ENCODE assay signal across 8 mouse cellular contexts in the genomic region with DNA sequence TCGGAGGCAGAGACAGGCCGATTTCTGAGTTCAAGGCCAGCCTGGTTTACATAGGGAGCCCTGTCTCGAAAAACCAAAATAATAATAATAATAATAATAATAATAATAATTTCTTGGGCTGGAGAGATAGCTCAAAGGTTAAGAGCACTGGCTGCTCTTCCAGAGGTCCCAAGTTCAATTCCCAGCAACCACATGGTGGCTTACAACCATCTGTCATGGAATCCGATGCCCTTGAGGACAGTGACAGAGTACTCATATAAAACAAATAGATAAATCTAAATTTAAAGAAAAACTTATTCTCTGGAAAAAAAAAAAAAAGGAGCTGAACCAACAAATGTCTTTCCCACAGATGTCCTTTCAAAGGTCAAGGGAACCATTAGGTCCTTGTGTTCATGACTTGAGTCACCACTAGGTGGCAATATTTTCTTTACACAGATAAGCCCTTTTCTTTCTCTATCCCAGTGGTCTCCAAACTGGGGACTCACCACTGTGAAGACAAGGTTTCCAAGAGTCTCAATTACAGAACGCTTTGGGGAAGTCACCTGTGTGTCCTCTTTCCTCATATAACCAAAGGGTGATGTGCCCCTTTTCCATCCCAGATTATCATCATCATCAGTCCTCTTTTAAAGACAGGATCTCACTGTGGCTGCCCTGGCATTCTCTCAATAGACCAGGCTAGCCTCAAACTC.
DNase-seq lines count a peak whose midpoint lies in the region; ATAC-seq lines count a peak whose summit lies in the region.

No protein-coding gene starts in this region.

- peak; percentile 25 for DNase-seq in limb, embryonic 11.5 days (ENCODE audit: low spot score)
- DNase-seq in limb, embryonic 10.5 days (ENCODE audit: low spot score): no peak
- DNase-seq in Muller cell, postnatal 12 days (ENCODE audit: inconsistent ontology term): peak; percentile 29
- DNase-seq in embryo, embryonic 10 days (ENCODE audit: low spot score): peak; percentile 89
- DNase-seq in hindlimb bud, embryonic 11.5 days (ENCODE audit: extremely low spot score, low read depth, low spot score): peak; percentile 60
- no peak for DNase-seq in left cerebral cortex, adult 9 months (ENCODE audit: low spot score in 2 of 2)

- H3K9ac ChIP-seq in limb, embryonic 11.5 days (ENCODE audit: low read length): no peak overlapping the region
- no peak overlapping the region for H3K9ac ChIP-seq in midbrain, embryonic 13.5 days (replicated peaks)

- H3K27me3 ChIP-seq in limb, embryonic 11.5 days (ENCODE audit: control insufficient read depth, insufficient read depth, low read length): no peaks in the 10 kb centered on the region
- H3K27me3 ChIP-seq in limb, embryonic 10.5 days (ENCODE audit: low read depth, poor library complexity, severe bottlenecking): no peaks in the 10 kb centered on the region
- H3K27me3 ChIP-seq in midbrain, embryonic 13.5 days: no peaks in the 10 kb centered on the region

- H3K27ac ChIP-seq in limb, embryonic 11.5 days (replicated peaks; ENCODE audit: low read depth, low read length): no peak overlapping the region
- no peak overlapping the region for H3K27ac ChIP-seq in limb, embryonic 10.5 days
- H3K27ac ChIP-seq in midbrain, embryonic 13.5 days: no peak overlapping the region

- H3K9me3 ChIP-seq in limb, embryonic 11.5 days (ENCODE audit: control insufficient read depth, low read length): no peaks in the 10 kb centered on the region
- H3K9me3 ChIP-seq in limb, embryonic 10.5 days (replicated peaks): no peaks in the 10 kb centered on the region
- H3K9me3 ChIP-seq in midbrain, embryonic 13.5 days: no peaks in the 10 kb centered on the region

- H3K36me3 ChIP-seq in limb, embryonic 11.5 days (ENCODE audit: control insufficient read depth, insufficient read depth, low read length): no peaks in the 10 kb centered on the region
- H3K36me3 ChIP-seq in limb, embryonic 10.5 days: no peaks in the 10 kb centered on the region
- no peaks in the 10 kb centered on the region for H3K36me3 ChIP-seq in midbrain, embryonic 13.5 days

- H3K4me1 ChIP-seq in limb, embryonic 11.5 days (ENCODE audit: control insufficient read depth, insufficient read depth, low read length): no peaks in the 10 kb centered on the region
- no peaks in the 10 kb centered on the region for H3K4me1 ChIP-seq in limb, embryonic 10.5 days
- H3K4me1 ChIP-seq in midbrain, embryonic 13.5 days (replicated peaks): no peaks in the 10 kb centered on the region

- 70% methylated on average over 5 of the region's 5 CpGs for WGBS in limb, embryonic 11.5 days
- WGBS in limb, embryonic 10.5 days: 65% methylated on average over 5 of the region's 5 CpGs
- 66% methylated on average over 5 of the region's 5 CpGs for WGBS in midbrain, embryonic 13.5 days

- ATAC-seq in limb, embryonic 11.5 days (ENCODE audit: insufficient number of reproducible peaks, low FRiP score, low TSS enrichment, low read depth): no peak
- peak; percentile 62 for ATAC-seq in midbrain, embryonic 13.5 days
- no peak for ATAC-seq in frontal cortex, adult (ENCODE audit: low TSS enrichment)

- H3K4me3 ChIP-seq in limb, embryonic 11.5 days (ENCODE audit: low read depth, low read length): no peak overlapping the region
- H3K4me3 ChIP-seq in limb, embryonic 10.5 days: no peak overlapping the region
- no peak overlapping the region for H3K4me3 ChIP-seq in midbrain, embryonic 13.5 days (replicated peaks)

- H3K4me2 ChIP-seq in limb, embryonic 11.5 days (ENCODE audit: low read depth, severe bottlenecking): no peak overlapping the region
- H3K4me2 ChIP-seq in midbrain, embryonic 13.5 days (replicated peaks): no peak overlapping the region

Comparison
In these comparisons a context has a peak if more than half of its experiments do, and no peak if none do; other contexts are left out.
1. DNase-seq: peak in limb, embryonic 11.5 days (single experiment), Muller cell, postnatal 12 days (single experiment), embryo, embryonic 10 days (single experiment) and hindlimb bud, embryonic 11.5 days (single experiment); none in limb, embryonic 10.5 days (single experiment) and left cerebral cortex, adult 9 months (0 of 2).